Mouse (Mus musculus) erythroblast, adult 5-6 weeks (primary cell): ENCODE results near the gene Rtel1. TPM values are rescaled to one million over a fixed set of nuclear protein-coding genes. Genes with fewer than 3 reads are reported as not detected.

ENCODE experiments used
- ATAC-seq: replicated peaks from 2 replicates; pipeline ENCODE4 v1.8.0; 2016; ENCODE audit warnings: moderate number of reproducible peaks, mild to moderate bottlenecking, moderate TSS enrichment, inconsistent platforms; ENCODE audit not compliant: poor library complexity, low FRiP score, severe bottlenecking
- total RNA-seq, 2 experiments: library from RNA; stranded (forward) in 1 of 2; stranded (reverse) in 1 of 2; fragments of 150-400 nt in 1 of 2; fragments of 200-764, 138-1000 nt in 1 of 2; gene quantifications; 2 replicates each; pipeline versions ENCODE4 v1.2.3 to v1.2.4; 2015 to 2017; ENCODE audit warnings: low replicate concordance in 2 of 2

The Rtel1 gene
- total RNA-seq (2015; ENCODE audit: low replicate concordance) (7.7 and 17.5 TPM in 2 replicates), total RNA-seq (2017; ENCODE audit: low replicate concordance) (19.9 and 23.7 TPM in 2 replicates)

- ATAC-seq: peak; percentile 96
Measured at GRCm38 (mm10) chr2:181319248-181320102, at the start of gene Rtel1. TSS of gene Rtel1 (plus strand) at chr2:181319739.

GRCm38 (mm10) chr2:181272092-181272491 lies 47.4 kb upstream of the Rtel1 start:
- no peak for ATAC-seq

GRCm38 (mm10) chr2:181273829-181274228 lies 45.7 kb upstream of the Rtel1 start:
- no peak for ATAC-seq

GRCm38 (mm10) chr2:181274639-181275038 lies 44.9 kb upstream of the Rtel1 start:
- no peak for ATAC-seq

GRCm38 (mm10) chr2:181276766-181277165 lies 42.8 kb upstream of the Rtel1 start:
- no peak for ATAC-seq

GRCm38 (mm10) chr2:181277866-181278265 lies 41.7 kb upstream of the Rtel1 start:
- ATAC-seq: no peak

- no peak for ATAC-seq
Measured at GRCm38 (mm10) chr2:181279968-181280367, 39.6 kb upstream of the Rtel1 start.

GRCm38 (mm10) chr2:181286629-181287337 lies 32.8 kb upstream of the Rtel1 start:
- no peak for ATAC-seq

- peak; percentile 61 for ATAC-seq
Measured at GRCm38 (mm10) chr2:181287338-181287957, 32.1 kb upstream of the Rtel1 start.

GRCm38 (mm10) chr2:181287958-181288350 lies 31.6 kb upstream of the Rtel1 start, which contains the start of gene Gmeb2:
TSS of gene Gmeb2 (minus strand) at chr2:181288035.
- ATAC-seq: peak; percentile 93

GRCm38 (mm10) chr2:181288691-181289090 lies 30.8 kb upstream of the Rtel1 start:
- ATAC-seq: no peak

GRCm38 (mm10) chr2:181290937-181291336 lies 28.6 kb upstream of the Rtel1 start:
- no peak for ATAC-seq

- ATAC-seq: no peak
Measured at GRCm38 (mm10) chr2:181302041-181302440, 17.5 kb upstream of the Rtel1 start.

GRCm38 (mm10) chr2:181304944-181305343 lies 14.6 kb upstream of the Rtel1 start:
- ATAC-seq: no peak

- peak; percentile 46; the same call in 1 of the 2 replicates for ATAC-seq
Measured at GRCm38 (mm10) chr2:181307144-181307804, 12.3 kb upstream of the Rtel1 start.

- no peak for ATAC-seq
Measured at GRCm38 (mm10) chr2:181312435-181312834, 7.1 kb upstream of the Rtel1 start.

GRCm38 (mm10) chr2:181313006-181313343 lies 6.6 kb upstream of the Rtel1 start:
- no peak for ATAC-seq

GRCm38 (mm10) chr2:181313344-181314079 lies 6.0 kb upstream of the Rtel1 start:
- ATAC-seq: no peak

- ATAC-seq: no peak
Measured at GRCm38 (mm10) chr2:181314080-181314810, 5.3 kb upstream of the Rtel1 start, which contains the start of gene Stmn3. TSS of gene Stmn3 (minus strand) at chr2:181314500.
